Mouse (Mus musculus): Measurements from ENCODE around the gene Asic2. TPM values are rescaled to one million over a fixed set of nuclear protein-coding genes. Genes with fewer than 3 reads are reported as not detected.

The Asic2 gene
- total RNA-seq, 2 experiments from 2014 or later: not detected

DNA sequence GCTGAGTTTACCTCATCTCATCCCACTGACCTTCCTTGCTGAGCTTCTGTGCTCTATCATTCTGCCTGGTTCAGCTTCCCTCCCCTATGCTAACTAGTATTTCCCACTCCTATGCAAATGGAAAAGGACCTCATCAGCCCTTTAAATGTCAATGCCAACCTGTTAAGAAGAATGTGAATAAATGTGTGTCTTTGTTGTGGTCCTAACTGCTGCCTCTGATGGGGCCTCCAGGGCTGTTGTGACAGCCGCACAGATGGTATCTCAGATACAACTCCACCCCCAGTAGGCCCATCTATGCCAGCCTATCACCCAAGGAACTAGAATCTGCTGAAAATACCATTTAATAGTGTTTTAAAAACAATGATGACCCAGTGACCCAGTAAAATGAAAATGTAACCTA lies 407.9 kb downstream of the Asic2 start:
- intact Hi-C loops (cut with DNase I): no loop called here
- DNase-seq: no peak

- intact Hi-C loops (cut with DNase I): no loop called here
- no peak for DNase-seq
Observed at GRCm38 (mm10) chr11:81543189-81543588, 425.1 kb downstream of the Asic2 start.

- no peak for DNase-seq
- intact Hi-C loops (cut with DNase I): loop anchor here (5.0 kb wide), 1 partner anchor 158 kb away; no protein-coding TSS in a partner anchor
Observed at GRCm38 (mm10) chr11:81535121-81535717, 433.0 kb downstream of the Asic2 start.

DNA sequence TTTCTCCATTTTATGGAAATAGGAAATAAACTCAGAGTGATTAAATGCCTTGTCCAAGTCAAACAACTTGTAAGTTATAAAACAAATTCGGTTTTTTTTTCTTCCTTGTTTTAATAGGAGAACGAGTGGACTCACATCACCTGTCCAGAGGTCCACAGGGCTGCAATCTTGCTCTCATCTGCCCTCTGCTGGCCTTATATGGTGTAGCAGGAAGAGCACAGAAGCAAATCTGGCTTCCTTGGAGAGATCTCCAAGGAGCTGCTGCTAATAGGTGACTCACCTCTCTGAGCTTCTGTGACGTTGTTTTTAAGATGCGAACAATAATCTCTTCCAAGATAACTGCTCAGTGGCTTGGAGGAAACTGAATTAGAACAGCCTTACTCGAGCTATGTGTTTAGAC lies 433.6 kb downstream of the Asic2 start:
- intact Hi-C loops (cut with DNase I): loop anchor here (5.0 kb wide), 1 partner anchor 157 kb away; no protein-coding TSS in a partner anchor
- DNase-seq: peak; percentile 25 to 55

- DNase-seq: no peak
- intact Hi-C loops (cut with DNase I): no loop called here
Observed at GRCm38 (mm10) chr11:81531906-81532305, 436.4 kb downstream of the Asic2 start.

DNA sequence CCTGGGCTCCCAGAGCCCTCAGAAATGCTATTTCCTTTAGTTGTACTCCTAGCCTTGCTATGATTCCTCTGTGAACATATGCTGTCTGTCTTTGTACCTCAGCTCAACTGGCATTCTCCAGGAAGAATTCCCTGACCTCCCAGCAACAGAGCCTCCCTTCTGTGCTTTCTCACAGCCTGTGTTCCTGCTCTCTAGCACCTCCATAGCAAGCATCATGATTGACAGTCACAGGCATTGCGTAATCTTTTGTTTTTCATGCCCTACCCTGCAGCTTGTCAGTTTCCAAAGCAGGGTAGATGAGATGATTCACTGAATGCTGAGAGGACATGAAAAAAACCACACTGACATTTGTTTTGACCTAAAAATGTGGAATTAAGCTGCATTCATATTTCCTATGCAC lies 445.3 kb downstream of the Asic2 start:
- no peak for DNase-seq
- intact Hi-C loops (cut with DNase I): no loop called here

DNA sequence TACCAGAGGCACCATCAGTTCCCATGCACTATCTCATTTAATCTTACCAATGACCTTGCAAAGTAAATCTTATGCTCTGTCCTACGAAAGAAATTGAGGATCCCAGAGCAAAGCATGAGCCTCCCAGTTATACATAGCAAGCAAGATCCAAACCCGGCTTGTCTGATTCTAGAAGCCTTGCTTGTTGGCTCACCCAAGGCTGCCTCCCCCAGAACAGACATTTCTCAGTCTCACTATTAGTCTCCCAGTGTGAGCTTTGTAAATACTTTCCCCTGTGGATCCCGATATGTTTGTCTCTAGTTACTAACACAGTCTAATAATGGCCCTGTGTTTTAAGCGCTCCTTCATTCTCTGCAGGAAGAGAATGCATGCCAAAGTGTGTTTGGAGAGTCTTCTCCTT lies 446.4 kb downstream of the Asic2 start:
- no peak for DNase-seq
- intact Hi-C loops (cut with DNase I): no loop called here

DNA sequence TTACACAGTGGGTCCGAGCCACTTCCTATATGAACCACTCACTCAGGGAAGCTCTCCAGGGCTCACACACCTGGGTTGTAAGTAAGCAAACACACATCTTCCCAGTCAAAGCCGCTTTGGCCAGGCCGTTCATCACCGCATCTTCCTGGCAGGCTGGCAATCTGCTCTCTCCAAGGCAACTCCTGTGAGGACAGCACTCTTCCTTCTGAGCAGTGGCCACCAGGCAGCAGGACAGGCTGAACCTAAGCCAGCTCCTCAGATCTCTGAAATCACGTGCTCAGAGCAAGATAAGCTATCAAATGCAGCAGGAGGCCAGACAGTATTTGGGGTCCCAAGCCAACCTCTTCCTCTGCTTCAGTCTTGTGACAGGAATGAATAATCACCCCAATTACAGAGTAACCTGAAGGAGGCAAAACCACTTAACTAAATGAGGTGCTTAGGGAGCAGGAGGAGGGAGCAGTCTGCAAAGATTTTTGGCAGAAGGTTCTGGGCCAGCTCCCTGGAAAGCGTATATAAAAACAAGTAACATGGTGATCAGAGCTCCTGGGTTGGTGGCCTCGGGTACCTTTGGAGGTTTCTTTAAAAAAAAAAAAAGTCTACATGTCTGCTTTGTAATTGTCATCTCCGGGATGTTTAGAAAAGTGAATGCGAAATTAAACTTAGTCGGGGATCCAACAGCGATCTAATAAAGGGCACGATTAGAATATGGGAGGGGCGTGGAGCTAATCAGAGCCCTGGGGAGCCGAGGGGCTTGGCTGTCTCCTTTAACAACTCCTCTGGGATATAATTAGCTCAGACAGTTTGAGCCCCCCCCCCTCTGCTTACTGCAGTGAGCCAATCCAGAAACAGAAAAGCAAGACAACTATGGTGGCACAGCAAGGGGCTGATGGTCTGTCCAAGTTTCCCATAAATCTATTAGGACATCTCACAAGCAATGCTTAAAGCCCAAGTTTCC lies 450.0 kb downstream of the Asic2 start:
- no peak for DNase-seq
- intact Hi-C loops (cut with DNase I): no loop called here

DNA sequence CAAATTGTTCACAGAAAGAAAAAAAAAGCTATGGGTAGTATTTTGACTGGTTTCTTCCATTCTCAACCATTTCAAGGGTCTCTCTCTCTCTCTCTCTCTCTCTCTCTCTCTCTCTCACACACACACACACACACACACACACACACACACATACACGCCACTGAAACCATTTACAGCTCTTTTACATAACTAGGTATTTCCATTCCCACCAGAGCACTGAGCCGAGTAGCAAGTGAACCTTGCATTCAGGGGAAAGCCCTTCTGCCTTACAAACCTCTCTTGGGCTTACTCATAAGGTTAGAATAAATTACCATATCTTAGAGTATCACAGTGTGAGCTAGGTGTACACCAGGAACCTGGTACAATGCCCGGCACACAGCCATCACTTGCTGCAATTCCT lies 452.5 kb downstream of the Asic2 start:
- intact Hi-C loops (cut with DNase I): no loop called here
- no peak for DNase-seq

- intact Hi-C loops (cut with DNase I): no loop called here
- DNase-seq: no peak
Observed at GRCm38 (mm10) chr11:81512434-81512833, 455.8 kb downstream of the Asic2 start.

DNA sequence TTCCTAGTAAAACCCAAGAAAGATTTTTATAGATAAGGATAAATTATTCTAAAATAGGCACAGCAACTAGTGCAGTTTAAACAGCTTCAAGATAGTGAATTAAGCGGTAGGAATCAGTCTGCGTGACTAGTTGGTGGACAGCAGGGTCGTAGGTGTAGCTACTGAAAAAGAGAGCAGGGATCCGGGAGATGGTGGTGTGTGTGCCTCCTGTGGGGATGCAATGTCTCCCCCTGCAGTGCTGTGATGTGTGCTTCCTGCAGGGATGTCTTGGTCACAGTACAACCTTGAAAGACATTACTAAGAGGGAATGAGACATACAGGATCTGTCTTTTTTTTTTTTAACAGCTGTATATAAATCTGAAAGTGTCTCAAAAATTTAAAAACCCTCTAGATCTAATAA lies 456.9 kb downstream of the Asic2 start:
- intact Hi-C loops (cut with DNase I): no loop called here
- DNase-seq: no peak

- intact Hi-C loops (cut with DNase I): no loop called here
- DNase-seq: no peak
Observed at GRCm38 (mm10) chr11:81508385-81509233, 459.6 kb downstream of the Asic2 start.

GRCm38 (mm10) chr11:81504791-81505430 lies 463.3 kb downstream of the Asic2 start:
- intact Hi-C loops (cut with DNase I): no loop called here
- no peak for DNase-seq

DNA sequence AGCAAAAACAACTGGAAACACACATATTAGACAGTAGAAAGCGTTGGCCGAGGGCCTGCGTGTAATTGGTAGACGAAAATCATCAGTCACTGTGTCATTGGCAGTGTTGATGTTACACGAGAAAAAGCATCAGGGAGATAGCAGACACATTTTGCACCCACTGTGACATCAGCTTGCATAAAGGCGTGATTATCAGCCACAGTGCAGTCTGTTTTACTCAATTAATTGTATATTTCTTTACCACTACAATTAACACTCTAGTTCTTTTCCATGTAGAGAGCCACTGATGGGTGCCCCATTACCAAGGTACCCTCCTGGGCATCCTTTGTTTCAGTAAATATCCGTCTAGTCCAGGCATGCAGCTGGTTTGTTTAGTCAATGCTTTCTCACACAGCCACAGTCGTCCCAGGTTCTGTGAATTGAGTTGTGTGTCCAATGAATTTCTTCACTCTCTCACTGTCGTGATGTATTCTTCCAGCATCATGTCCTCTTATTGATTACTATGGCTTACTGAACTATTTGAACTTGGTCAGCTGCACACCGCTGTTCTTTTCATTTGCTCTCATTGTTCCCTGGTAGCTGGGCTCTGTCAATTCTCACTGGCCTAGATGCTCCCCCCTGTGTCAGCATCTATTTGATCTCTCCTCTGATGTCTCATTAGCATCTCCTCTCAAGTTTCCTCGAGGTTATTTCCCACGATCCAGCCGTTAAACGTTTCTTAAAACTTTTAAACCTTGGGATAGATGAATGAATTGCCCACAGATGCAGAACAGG lies 466.6 kb downstream of the Asic2 start:
- intact Hi-C loops (cut with DNase I): no loop called here
- DNase-seq: no peak

DNA sequence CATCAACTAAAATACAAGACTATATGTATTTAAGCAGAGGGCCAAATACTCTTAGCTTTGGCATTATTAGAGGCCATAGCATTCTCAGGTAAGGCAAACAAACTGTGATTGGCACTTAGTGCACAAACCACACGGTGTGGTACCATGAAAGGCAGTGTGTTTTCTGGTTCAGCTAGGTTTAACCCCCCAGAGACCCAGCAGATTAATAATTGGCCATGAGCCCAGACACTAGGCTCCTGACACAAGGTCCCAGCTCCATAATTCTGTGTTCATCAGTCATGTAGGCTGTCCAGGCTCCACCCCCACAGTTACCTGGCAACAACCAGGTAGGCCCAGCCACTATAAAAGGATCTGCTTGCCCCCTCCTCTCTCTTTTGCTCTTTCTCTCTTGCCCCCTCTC lies 469.3 kb downstream of the Asic2 start:
- intact Hi-C loops (cut with DNase I): no loop called here
- no peak for DNase-seq

DNA sequence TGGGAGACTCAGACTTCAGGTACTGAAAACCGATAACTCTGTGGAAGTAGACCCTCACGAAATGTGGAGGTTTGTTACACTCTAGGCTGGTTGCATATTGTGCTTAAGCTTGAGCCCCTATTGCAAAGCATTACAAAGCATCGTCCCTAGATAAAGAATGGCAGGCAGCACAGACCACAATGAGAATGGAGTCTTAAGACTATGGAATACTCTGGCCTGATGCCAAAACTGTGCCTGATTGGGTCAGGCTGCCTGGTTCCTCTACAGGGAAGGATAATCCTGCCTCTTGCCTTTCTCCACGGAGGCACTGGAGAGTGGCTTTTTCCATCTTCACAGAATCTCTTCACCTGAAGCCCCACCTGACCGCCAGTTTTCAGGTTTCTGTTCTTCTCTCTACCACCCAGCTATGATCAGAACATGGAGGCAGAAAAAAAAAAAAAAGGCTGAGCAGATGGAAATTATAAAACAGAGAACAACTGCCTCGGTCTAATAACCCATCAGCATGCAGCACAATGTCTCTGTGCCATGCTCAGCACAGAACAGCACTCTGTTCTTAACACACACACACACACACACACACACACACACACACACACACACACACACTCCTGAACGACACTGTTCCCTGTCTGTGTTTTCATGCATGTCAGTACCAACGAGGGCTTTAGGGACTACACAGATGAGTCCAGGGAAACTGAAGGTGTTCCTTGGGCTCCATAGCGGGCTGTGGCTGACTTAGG lies 470.4 kb downstream of the Asic2 start:
- DNase-seq: no peak
- intact Hi-C loops (cut with DNase I): no loop called here

- DNase-seq: no peak
- intact Hi-C loops (cut with DNase I): no loop called here
Observed at GRCm38 (mm10) chr11:81496446-81496845, 471.8 kb downstream of the Asic2 start.

DNA sequence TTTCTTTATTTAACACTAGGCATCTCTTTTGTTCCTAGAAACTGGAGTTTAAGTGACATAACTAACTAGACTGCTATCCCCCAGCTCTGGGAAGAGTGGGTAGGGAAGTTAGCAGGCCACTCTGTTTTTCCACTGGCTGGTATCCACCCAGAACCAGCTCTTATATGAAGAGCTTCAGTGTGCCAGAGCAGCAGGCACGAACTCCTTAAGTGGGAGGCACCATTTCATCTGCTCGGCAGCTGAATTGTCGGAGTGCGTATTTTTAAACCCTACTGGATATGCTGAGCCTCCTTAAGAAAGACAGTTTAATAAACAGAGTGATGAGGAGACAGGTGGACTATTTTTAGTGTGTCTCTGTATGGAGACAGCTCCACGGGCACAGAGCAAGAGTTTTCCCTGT lies 475.9 kb downstream of the Asic2 start:
- no peak for DNase-seq
- intact Hi-C loops (cut with DNase I): no loop called here

- intact Hi-C loops (cut with DNase I): no loop called here
- no peak for DNase-seq
Observed at GRCm38 (mm10) chr11:81489144-81489735, 479.0 kb downstream of the Asic2 start.
